Mouse (Mus musculus) gastrocnemius, postnatal 4 days (tissue): ENCODE measurements at regions not wholly inside any gene's neighbourhood (a gene's known extent, or its start where the extent isn't known, plus 50 kb on each side); places are given as distances from the start of the nearest gene placed in this dataset.

Source experiments
- DNase-seq, 2 experiments: peaks; one replicate each; pipeline ENCODE4 v3.0.0; 2021 to 2022; ENCODE audit warnings: low spot score in 2 of 2, mixed read lengths in 2 of 2

DNA sequence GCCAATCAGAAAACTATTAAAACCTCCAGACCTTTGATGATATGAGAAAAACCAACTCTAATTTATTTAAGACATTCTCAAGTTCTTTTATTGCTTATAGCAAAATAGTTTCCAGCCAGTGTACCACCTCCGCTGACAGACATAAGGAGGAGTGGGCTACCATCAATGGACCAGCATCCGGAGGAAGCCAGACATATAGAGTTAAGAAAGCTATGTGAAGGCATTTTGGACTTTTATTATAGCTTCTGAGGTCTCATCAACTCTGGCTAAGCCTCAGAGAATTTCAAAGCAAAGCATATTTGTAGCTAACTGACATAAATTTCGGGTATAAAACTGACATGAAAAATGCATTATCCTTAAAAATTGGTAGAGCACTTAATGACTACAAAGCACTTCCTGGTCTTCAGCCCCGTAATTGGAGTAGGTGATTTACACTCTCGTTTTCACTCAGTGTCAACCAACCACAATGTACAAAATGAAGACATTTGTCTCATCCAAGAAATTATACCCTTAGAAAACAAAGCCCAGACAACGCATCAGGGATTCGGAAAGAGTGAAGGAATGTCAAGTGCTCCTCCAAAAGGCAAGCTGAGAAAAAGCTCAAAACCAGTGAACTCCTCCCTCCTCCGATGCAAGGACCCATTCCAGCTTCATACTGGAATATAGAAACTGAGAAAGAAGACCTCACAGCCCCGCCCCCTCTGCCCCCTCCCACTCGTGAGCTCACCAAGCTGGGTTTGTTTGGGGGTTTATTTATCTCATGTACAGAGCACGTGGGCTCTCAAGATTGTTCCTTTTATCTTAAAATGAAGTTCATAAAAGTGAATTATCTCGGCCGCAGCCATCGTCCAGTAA lies 208.5 kb downstream of the Mreg start:
- DNase-seq = no peak

- no peak for DNase-seq
Observed at GRCm38 (mm10) chr1:72002471-72003116, 209.5 kb downstream of the Mreg start.

DNA sequence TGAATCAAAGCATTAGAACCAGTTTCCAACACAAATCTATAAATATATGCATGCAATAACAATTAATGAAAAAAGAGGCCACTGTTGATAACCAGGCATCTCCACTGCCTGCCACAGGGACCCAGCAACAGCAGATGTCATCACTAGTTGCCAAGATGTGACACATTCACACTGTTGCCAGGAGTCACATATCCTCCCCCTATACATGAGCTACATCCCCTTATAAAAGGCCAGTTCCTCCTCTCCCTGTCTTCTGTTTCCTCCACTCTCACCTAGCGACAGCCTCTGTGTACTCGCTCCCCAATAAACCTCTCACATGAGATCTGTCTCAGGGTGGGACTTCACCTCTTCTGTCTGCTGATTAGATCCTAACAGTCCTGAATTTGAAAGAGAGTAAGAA lies 211.4 kb downstream of the Mreg start:
- DNase-seq = no peak

DNA sequence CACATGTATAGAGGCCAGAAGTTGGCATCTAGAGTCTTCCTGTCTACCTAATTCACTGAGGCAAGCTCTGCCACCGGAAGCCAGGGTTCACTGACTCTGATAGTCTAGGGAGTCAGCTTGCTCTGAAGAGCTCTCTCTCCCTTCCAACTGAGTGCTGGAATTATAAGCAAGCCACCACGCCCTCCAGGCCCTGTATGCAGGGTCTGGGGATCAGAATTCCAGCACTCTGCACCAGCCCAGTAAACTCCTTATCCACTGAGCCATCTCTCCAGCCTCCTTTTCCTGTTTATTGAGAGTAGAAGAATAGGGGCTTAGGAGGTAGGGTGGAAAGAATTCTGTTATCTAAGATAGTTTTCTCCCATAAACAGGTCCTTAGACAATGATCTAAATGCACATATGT lies 215.3 kb downstream of the Mreg start:
- DNase-seq = no peak

DNA sequence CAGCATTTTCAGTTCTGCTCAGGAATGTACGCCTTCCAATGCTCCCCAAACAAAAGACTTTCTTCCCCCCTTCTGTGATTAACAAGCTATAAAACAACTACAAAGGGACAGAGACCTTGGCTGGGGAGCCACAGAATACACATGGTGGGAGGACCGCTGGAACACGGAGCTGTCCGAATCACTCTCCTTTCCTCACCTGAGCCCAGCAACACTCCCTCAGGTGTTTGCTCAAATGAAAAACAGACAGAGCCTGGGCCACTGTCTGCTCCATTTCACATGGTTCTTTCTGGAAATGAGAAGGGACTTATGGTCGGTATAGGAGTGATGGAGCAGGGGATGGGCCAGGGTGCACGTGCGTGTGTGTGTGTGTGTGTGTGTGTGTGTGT lies 215.9 kb downstream of the Mreg start:
- no peak for DNase-seq

- no peak for DNase-seq
Observed at GRCm38 (mm10) chr1:71995573-71996233, 216.4 kb downstream of the Mreg start.

DNA sequence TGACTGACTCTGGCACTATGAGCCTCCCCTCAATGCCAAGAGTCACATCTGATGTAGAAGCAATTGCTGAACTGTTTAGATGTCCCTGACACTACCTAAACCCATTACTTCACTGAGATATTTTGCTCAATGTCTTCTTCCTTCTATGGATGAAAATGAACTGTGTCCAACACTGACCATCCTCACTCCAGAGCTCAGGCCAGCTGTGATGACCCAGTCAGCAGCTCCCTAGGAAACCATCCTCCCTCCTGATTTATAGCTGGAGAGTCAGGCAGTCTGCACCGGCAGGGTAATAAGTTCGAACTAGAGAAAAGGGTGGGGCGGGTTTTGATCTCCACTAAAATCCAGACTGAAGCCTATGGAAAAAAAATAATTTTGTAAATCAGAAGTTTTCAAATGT lies 221.2 kb downstream of the Mreg start:
- DNase-seq = no peak

- DNase-seq = no peak
Observed at GRCm38 (mm10) chr1:71988086-71988485, 224.0 kb downstream of the Mreg start.

DNA sequence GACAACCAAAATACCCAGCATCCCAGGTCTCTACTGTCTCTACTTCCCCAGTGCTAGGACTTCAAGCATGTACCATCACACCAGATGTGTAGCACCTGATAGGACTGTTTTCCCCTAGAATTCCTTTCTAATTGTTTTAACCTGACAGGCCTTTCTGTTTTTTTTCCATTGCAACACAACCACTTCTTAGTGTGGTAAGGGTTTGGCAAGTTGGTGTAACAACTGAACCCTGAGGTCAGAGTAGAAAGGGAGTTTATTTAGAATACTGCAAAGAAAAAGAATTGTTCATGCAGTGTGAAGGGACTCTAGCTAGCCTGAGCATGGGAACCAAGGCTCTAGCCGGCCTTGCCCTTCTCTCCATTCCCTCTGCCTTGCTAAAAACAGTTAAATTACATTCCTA lies 226.1 kb downstream of the Mreg start:
- DNase-seq = no peak

GRCm38 (mm10) chr1:71983786-71984185 lies 228.3 kb downstream of the Mreg start:
- DNase-seq = no peak

DNA sequence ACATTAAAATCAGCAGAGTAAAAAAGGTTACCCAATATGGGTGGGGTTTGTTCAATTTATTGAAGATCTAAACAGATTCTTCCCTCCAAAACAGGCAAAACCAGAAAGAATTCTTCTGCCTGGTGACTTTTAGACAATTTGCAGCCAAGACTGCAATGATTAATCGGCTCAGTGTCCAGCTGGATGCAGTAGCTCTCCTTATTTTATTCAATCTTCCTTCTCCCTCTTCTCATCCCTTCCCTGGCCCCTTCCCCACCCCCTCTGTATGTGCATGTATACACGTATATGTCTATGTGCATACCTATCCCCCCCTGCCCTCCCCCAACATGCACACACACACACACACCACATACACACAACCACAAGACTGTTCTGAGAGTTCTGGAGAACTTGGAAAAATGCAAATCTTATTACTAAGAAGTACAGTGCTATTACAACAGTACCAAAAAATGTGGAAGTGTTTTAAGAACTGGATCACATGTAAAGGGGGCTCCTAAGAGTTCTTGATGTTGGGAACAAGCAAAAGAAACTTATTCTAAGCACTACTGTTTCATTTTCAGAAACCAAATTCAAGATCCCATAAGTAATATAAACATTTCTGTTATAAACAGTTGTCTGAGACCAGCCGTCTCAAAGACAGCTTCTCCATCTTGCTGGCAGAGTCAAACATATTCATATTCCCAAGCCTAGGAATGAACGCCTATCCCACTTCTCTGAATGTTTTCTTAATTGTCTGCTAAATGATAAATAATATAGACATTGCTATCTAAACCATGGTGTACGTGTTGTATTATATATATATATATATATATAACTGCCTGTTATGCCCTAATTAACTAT lies 229.5 kb downstream of the Mreg start:
- DNase-seq = no peak

DNA sequence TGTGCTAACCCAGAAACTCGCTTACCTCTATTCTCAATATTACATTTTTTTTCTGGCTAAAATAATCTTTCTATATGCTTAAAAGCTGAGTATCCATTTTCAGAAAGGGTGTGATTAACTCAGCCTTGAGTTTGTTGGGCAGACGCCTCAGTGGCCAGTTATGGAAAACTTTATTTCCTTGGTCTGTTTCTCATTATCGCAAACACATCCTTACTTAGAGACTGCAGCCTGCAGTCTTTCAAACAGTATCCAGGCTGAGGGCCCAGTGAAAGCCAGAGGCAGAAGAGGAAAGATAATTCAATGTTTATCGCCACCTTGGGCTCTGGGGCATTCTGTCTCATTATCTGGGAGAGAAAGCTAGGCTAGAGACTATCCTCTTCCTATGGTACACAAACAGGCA lies 231.5 kb downstream of the Mreg start:
- no peak for DNase-seq

DNA sequence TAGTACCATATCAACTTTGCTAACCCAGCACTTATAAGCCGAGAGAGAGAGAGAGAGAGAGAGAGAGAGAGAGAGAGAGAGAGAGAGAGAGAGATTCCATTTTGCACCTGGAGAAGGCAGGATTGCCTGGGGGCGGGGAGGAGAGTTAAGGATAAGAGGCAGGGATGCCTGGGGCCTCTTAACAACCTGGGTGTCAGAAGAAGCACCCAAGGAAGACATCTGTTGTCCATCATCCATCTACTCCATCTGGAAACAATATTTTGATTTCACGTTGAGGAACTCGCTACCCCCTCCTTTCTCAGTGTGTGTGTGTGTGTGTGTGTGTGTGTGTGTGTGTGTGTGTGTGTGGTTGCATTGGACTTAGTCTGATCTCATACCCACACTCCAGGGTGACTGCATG lies 232.8 kb downstream of the Mreg start:
- DNase-seq = no peak

DNA sequence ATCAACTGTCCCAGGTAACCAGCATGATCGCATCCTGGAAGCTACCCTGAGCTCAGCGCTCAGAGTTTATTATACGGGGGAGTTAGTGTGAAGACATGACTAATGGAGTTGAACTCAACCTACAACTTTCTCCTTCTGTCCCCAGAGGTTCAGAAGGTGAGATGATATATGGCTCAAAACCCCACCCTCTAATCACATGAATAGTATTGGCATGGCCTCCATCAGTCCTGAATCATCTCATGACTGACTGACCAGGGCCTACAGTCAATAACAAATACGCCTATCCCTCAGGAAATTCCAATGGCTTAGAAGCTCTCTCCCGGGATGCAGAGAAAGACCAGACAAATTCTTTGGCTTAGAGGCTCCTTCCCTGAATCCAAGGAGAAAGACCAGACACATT lies 234.7 kb downstream of the Mreg start:
- no peak for DNase-seq

GRCm38 (mm10) chr1:71974715-71975114 lies 237.4 kb downstream of the Mreg start:
- DNase-seq = no peak

DNA sequence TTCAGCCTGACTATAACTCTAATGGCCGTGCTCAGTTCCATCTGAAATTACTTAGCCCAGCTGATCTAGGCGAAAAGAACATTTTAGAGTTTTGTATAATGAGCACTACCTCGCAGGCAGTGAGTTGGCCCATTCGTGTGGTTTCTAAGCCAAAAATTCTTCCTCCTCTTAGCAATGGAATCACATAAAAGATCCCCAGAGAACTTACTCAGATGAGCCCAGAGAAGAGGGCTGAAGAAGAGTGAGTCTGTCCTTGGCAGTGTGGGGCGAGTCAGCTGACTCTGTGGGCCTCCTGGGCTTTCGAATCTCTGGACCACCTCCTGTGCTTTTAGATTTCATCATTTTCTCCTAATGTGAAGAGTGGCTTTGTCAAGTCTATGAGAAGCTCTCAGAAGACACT lies 240.2 kb downstream of the Mreg start:
- peak; percentile 24 to 72 for DNase-seq

DNA sequence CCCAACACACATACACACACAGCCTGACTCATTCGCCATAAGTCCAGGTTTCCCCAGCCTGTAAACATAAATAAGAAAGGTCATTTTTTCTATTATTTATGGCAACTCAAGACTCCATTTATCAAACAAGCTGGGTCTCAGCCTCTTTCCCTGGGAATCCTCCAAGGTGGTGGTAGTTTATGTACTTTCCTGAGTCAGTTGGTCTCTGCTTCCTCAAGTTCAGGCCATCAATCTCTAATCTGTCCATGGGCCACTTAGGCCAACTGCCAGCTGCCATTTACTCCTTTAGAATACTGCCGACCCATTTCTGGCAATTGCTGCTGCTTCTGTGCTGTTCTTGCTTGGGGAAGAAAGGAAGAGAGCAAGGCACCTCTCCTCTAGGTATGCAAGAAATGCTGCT lies 241.3 kb downstream of the Mreg start:
- no peak for DNase-seq

GRCm38 (mm10) chr1:71967574-71968104 lies 244.5 kb downstream of the Mreg start:
- DNase-seq = no peak

DNA sequence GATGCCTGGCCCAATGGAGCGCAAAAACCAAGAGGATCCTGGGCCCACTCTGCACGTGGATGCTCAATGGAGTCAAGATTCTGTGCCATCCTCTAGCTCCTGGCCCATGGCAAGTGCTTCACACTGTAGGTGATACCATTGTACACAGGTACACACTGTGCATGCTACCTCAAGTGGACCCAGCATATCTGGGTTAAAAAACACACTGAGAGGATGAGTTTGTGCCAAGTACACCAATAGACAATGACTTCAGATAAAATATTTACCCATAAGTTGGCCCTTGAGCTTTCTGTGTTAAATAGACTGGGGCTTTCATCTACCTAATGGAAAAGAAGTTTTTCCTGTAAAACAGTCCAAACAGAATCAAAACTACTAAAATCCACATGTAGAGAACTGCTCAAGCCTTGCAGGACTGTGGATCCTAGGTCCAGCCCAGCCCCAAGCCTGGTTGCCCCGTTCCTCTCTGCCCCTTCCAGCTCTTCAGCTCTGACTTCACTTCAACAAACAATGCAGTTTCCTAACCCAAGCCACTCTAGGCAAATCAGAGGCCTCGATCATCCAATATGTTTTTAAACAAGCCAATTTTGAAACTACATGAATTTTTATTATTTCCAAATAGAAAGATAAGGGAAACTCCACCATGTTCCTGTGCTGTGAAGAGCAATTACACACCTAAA lies 247.5 kb downstream of the Mreg start:
- DNase-seq = no peak

- no peak for DNase-seq
Observed at GRCm38 (mm10) chr1:71956940-71957339, 255.2 kb downstream of the Mreg start.

GRCm38 (mm10) chr1:71955331-71955730 lies 256.8 kb downstream of the Mreg start:
- DNase-seq = no peak
